Mouse (Mus musculus) forebrain, embryonic 10.5 days (tissue): ENCODE data around the gene Vmn1r222. TPM values are rescaled to one million over a fixed set of nuclear protein-coding genes. Genes with fewer than 3 reads are reported as not detected.
A peak's percentile ranks its signal among the peaks of the same experiment; 100 is the strongest.
"Not testable (repeated sequence)": the region's sequence is repeated elsewhere in the genome, so short reads cannot be mapped to it uniquely, and the experiment has no call there.

ENCODE experiments used
- DNase-seq: peaks from one replicate; pipeline ENCODE4 v3.0.0-alpha.2; 2017; ENCODE audit warnings: low spot score; ENCODE audit errors: extremely low spot score
- H3K27ac ChIP-seq: fragments of 300-500 bp; sonication (generic); 2 replicates; pipeline ENCODE4 v1.5.1; 2016; ENCODE audit warnings: mild to moderate bottlenecking
- H3K27me3 ChIP-seq: fragments of 300-500 bp; sonication (generic); 2 replicates; pipeline ENCODE4 v1.6.1; 2016; ENCODE audit warnings: mild to moderate bottlenecking; ENCODE audit not compliant: poor library complexity, severe bottlenecking
- H3K36me3 ChIP-seq: fragments of 300-500 bp; sonication (generic); replicated peaks from 2 replicates; pipeline ENCODE4 v1.6.1; 2016; ENCODE audit warnings: mild to moderate bottlenecking, moderate library complexity
- H3K4me1 ChIP-seq: fragments of 300-500 bp; sonication (generic); 2 replicates; pipeline ENCODE4 v1.6.1; 2016
- H3K4me3 ChIP-seq: fragments of 300-500 bp; sonication (generic); 2 replicates; pipeline ENCODE4 v1.5.1; 2016; ENCODE audit warnings: mild to moderate bottlenecking, moderate library complexity
- H3K9me3 ChIP-seq: fragments of 300-500 bp; sonication (generic); 2 replicates; pipeline ENCODE4 v1.6.1; 2016; ENCODE audit warnings: mild to moderate bottlenecking, moderate library complexity
- WGBS: fragments of 180-500 bp; shearing (Covaris S2); methylation state at CpG from one replicate; pipeline ENCODE4 v1.1.7; 2016; 5-methylcytosine and 5-hydroxymethylcytosine counted together
- polyA plus RNA-seq: library from polyadenylated mRNA; unstranded; fragments of >200 nt; fragmentation: Nextera tagmentation; extraction: Ambion mirVana; gene quantifications from 2 replicates; pipeline ENCODE4 v1.2.1, GENCODE M21; 2016

Gene Vmn1r222
- not detected in 2 replicates for polyA plus RNA-seq

GRCm38 (mm10) chr13:23235847-23236246 is at the start of gene Vmn1r222:
Vmn1r222 (minus strand) TSS chr13:23235947.
- DNase-seq, H3K4me1 ChIP-seq, H3K4me3 ChIP-seq, H3K36me3 ChIP-seq, H3K27ac ChIP-seq, H3K9me3 ChIP-seq, H3K27me3 ChIP-seq: not testable (repeated sequence)

GRCm38 (mm10) chr13:23285191-23285920 is 49.6 kb upstream of the Vmn1r222 start:
- H3K9me3 ChIP-seq: no peaks in the 10 kb centered on the region
- WGBS: under 1% methylated on average over 22 of the region's 22 CpGs
- H3K4me1 ChIP-seq: peaks cover 15% of the 10 kb centered on the region
- peak; percentile 55 for DNase-seq
- peak overlapping the region; percentile 65 for H3K4me3 ChIP-seq
- H3K36me3 ChIP-seq: no peaks in the 10 kb centered on the region
- H3K27ac ChIP-seq: peak overlapping the region; percentile 70
- H3K27me3 ChIP-seq: peaks cover 26% of the 10 kb centered on the region

GRCm38 (mm10) chr13:23279992-23280391 is 44.2 kb upstream of the Vmn1r222 start:
- DNase-seq: no peak
- Histone ChIP-seq H3K36me3 (no peaks in the 10 kb centered on the region), H3K4me3 (no peak overlapping the region), H3K9me3 (no peaks in the 10 kb centered on the region), H3K4me1 (peaks cover 7% of the 10 kb centered on the region), H3K27ac (no peak overlapping the region), H3K27me3 (no peaks in the 10 kb centered on the region)
- 91% methylated on average over 3 of the region's 3 CpGs for WGBS

GRCm38 (mm10) chr13:23279576-23279975 is 43.8 kb upstream of the Vmn1r222 start:
- 91% methylated on average over 4 of the region's 4 CpGs for WGBS

GRCm38 (mm10) chr13:23270321-23271101 is 34.8 kb upstream of the Vmn1r222 start:
- Histone ChIP-seq H3K4me1 (peaks cover 13% of the 10 kb centered on the region), H3K9me3 (no peaks in the 10 kb centered on the region), H3K27me3 (no peaks in the 10 kb centered on the region), H3K4me3 (peak overlapping the region; percentile 58), H3K36me3 (no peaks in the 10 kb centered on the region), H3K27ac (peak overlapping the region; percentile 62)
- 2% methylated on average over 34 of the region's 34 CpGs for WGBS
- peak; percentile 76 for DNase-seq

More at GRCm38 (mm10) chr13:23279576-23279975, 43.8 kb upstream of the Vmn1r222 start:
- Histone ChIP-seq H3K9me3 (no peaks in the 10 kb centered on the region), H3K27ac (no peak overlapping the region), H3K27me3 (no peaks in the 10 kb centered on the region), H3K4me3 (no peak overlapping the region), H3K4me1 (peaks cover 3% of the 10 kb centered on the region; the same call in 1 of the 2 replicates), H3K36me3 (no peaks in the 10 kb centered on the region)
- no peak for DNase-seq

- Histone ChIP-seq H3K36me3 (no peaks in the 10 kb centered on the region), H3K9me3 (no peaks in the 10 kb centered on the region), H3K4me3 (peak overlapping the region; percentile 58), H3K27me3 (no peaks in the 10 kb centered on the region), H3K4me1 (peaks cover 13% of the 10 kb centered on the region), H3K27ac (no peak overlapping the region)
- DNase-seq: no peak
- WGBS: 18% methylated on average over 11 of the region's 11 CpGs
Observed at GRCm38 (mm10) chr13:23269681-23270080, 33.9 kb upstream of the Vmn1r222 start.

- WGBS: 47% methylated on average over 4 of the region's 4 CpGs
- H3K27ac ChIP-seq, H3K9me3 ChIP-seq, H3K27me3 ChIP-seq, DNase-seq, H3K36me3 ChIP-seq: not testable (repeated sequence)
- Histone ChIP-seq H3K4me1 (peaks cover 13% of the 10 kb centered on the region), H3K4me3 (peak overlapping the region; percentile 58; the same call in 1 of the 2 replicates)
Observed at GRCm38 (mm10) chr13:23269127-23269526, 33.4 kb upstream of the Vmn1r222 start.

- H3K27me3 ChIP-seq, H3K36me3 ChIP-seq, H3K27ac ChIP-seq, H3K4me3 ChIP-seq, DNase-seq, H3K9me3 ChIP-seq: not testable (repeated sequence)
- H3K4me1 ChIP-seq: peaks cover 13% of the 10 kb centered on the region
- 88% methylated on average over 3 of the region's 3 CpGs for WGBS
Observed at GRCm38 (mm10) chr13:23268606-23269005, 32.9 kb upstream of the Vmn1r222 start.

- H3K9me3 ChIP-seq: no peaks in the 10 kb centered on the region
- no peaks in the 10 kb centered on the region for H3K27me3 ChIP-seq
- no peak for DNase-seq
- H3K36me3 ChIP-seq: no peaks in the 10 kb centered on the region
- 93% methylated on average over 2 of the region's 2 CpGs for WGBS
- no peak overlapping the region for H3K4me3 ChIP-seq
- H3K27ac ChIP-seq: no peak overlapping the region
- no peaks in the 10 kb centered on the region for H3K4me1 ChIP-seq
Observed at GRCm38 (mm10) chr13:23258546-23259048, 22.9 kb upstream of the Vmn1r222 start.

GRCm38 (mm10) chr13:23246834-23247233 is 11.1 kb upstream of the Vmn1r222 start, which contains the start of gene Vmn1r223:
Vmn1r223 (plus strand) TSS chr13:23247134.
- H3K27ac ChIP-seq, H3K27me3 ChIP-seq, H3K36me3 ChIP-seq, H3K9me3 ChIP-seq, DNase-seq, H3K4me3 ChIP-seq, H3K4me1 ChIP-seq: not testable (repeated sequence)
- 84% methylated on average over 1 of the region's 1 CpGs for WGBS

- not testable (repeated sequence) for H3K4me1 ChIP-seq, H3K27me3 ChIP-seq, H3K27ac ChIP-seq, H3K4me3 ChIP-seq, DNase-seq, H3K36me3 ChIP-seq, H3K9me3 ChIP-seq
- 88% methylated on average over 2 of the region's 2 CpGs for WGBS
Observed at GRCm38 (mm10) chr13:23213827-23214226, 21.9 kb downstream of the Vmn1r222 start, which contains the start of gene Vmn1r221. Vmn1r221 (plus strand) TSS chr13:23214127.

GRCm38 (mm10) chr13:23203885-23204284 is 31.9 kb downstream of the Vmn1r222 start:
- not testable (repeated sequence) for H3K4me3 ChIP-seq, H3K9me3 ChIP-seq, H3K4me1 ChIP-seq, H3K36me3 ChIP-seq, H3K27me3 ChIP-seq, H3K27ac ChIP-seq, DNase-seq
- 77% methylated on average over 1 of the region's 1 CpGs for WGBS

GRCm38 (mm10) chr13:23187875-23188274 is 47.9 kb downstream of the Vmn1r222 start, which contains the start of gene Vmn1r220:
Vmn1r220 (minus strand) TSS chr13:23187975.
- H3K4me1 ChIP-seq: no peaks in the 10 kb centered on the region
- no peak for DNase-seq
- 87% methylated on average over 2 of the region's 2 CpGs for WGBS

More at GRCm38 (mm10) chr13:23187875-23188274, 47.9 kb downstream of the Vmn1r222 start, which contains the start of gene Vmn1r220:
- Histone ChIP-seq H3K36me3 (no peaks in the 10 kb centered on the region), H3K27ac (no peak within 1 kb of the TSS), H3K4me3 (no peak within 1 kb of the TSS), H3K27me3 (no peaks in the 10 kb centered on the region), H3K9me3 (no peaks in the 10 kb centered on the region)
